Mouse (Mus musculus) embryonic facial prominence, embryonic 12.5 days (tissue): ENCODE results near the gene Nop16. TPM values are rescaled to one million over a fixed set of nuclear protein-coding genes. Genes with fewer than 3 reads are reported as not detected.
"Not testable (repeated sequence)": the region's sequence is repeated elsewhere in the genome, so short reads cannot be mapped to it uniquely, and the experiment has no call there.

Experiments used
- ATAC-seq: fragments of 200-750 bp; cut with Nextera tagmentation; 2 replicates; pipeline ENCODE4 v1.8.0; 2017; ENCODE audit not compliant: insufficient number of reproducible peaks, insufficient read depth, low FRiP score, low TSS enrichment
- H3K27ac ChIP-seq: fragments of 300-500 bp; sonication (generic); 2 replicates; pipeline ENCODE4 v1.5.1; 2016; ENCODE audit warnings: mild to moderate bottlenecking
- H3K27me3 ChIP-seq: fragments of 300-500 bp; sonication (generic); 2 replicates; pipeline ENCODE4 v1.6.1; 2016; ENCODE audit warnings: mild to moderate bottlenecking, moderate library complexity
- H3K36me3 ChIP-seq: fragments of 300-500 bp; sonication (generic); 2 replicates; pipeline ENCODE4 v1.6.1; 2016; ENCODE audit warnings: mild to moderate bottlenecking
- H3K4me1 ChIP-seq: fragments of 300-500 bp; sonication (generic); 2 replicates; pipeline ENCODE4 v1.6.1; 2016
- H3K4me2 ChIP-seq: fragments of 300-500 bp; sonication (generic); replicated peaks from 2 replicates; pipeline ENCODE4 v1.6.1; 2016; ENCODE audit warnings: mild to moderate bottlenecking, moderate library complexity
- H3K4me3 ChIP-seq: fragments of 300-500 bp; sonication (generic); 2 replicates; pipeline ENCODE4 v1.5.1; 2016; ENCODE audit warnings: mild to moderate bottlenecking
- H3K9ac ChIP-seq: fragments of 300-500 bp; sonication (generic); 2 replicates; pipeline ENCODE4 v1.6.1; 2016; ENCODE audit warnings: mild to moderate bottlenecking, moderate library complexity
- H3K9me3 ChIP-seq: fragments of 300-500 bp; sonication (generic); 2 replicates; pipeline ENCODE4 v1.6.1; 2016; ENCODE audit warnings: mild to moderate bottlenecking, moderate library complexity
- WGBS: fragments of 180-500 bp; shearing (Covaris S2); methylation state at CpG from one replicate; pipeline ENCODE4 v1.1.7; 2016; 5-methylcytosine and 5-hydroxymethylcytosine counted together
- polyA plus RNA-seq: library from polyadenylated mRNA; unstranded; fragments of >200 nt; fragmentation: Nextera tagmentation; extraction: Ambion mirVana; gene quantifications from 2 replicates; pipeline ENCODE4 v1.2.1, GENCODE M21; 2016

Gene Nop16
- polyA plus RNA-seq, result 84.7 and 85.7 TPM in 2 replicates

DNA sequence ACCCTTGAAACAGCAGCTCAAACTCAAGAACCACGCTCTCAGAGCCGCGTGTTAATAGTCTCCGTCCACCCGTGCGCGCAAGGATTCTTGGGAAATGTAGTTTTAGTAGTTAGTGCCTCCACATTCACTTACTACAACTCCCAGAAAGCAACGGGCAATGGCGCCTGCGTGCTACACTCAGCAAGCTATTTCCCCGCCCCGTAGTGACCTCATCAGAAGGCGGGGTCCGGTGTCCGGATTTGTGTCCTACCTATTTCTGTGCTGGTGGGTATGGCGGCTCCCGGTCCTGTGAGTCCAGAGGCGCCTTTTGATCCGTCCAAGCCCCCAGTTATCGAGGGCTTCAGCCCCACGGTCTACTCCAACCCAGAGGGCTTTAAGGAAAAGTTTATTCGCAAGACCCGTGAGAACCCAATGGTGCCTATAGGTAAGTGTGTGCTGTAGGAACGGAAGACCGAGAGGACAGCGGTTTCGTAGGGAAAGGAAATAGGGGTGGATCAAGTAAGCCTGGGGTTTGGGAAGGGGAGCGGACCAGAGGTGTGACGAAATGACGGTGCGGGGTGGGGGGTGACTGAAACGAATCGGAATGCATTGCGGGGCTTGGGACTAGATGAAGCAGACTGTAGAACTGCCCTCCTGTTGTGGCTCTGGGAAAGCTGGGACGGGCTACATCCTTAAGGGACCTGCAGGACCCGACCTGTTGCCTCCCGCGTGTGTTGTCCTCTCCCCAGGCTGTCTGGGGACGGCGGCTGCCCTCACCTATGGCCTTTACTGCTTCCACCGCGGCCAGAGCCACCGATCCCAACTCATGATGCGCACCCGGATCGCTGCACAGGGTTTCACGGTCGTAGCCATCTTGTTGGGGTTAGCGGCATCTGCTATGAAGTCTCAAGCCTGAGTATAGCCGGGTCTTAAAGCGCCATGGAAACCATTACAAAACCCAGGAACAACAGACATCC is at the start of gene Nop16, which contains the start of gene Higd2a:
Nop16 (minus strand) TSS at position 95 of the 956 bp plus-strand sequence.
Higd2a (plus strand) TSS at position 212 of the 956 bp plus-strand sequence.
- WGBS, result under 1% methylated on average over 51 of the region's 51 CpGs

DNA sequence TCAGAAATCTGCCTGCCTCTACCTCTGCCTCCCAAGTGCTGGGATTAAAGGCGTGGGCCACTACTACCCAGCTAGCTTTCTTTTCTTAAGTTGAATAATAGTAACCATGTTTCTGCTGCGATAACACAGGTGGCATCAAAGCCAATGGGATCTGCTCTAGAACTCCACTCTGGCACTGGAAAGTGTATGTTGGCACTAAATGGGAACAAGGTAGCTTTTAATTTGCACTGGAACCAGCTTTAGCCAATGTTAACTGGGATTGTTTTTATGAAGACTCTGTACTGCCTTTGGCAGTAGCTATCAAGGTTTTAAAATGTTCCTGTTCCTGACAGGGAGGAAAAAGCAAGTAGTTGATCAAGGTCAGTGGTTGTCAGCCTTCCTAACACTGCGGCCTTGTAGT is 45.1 kb upstream of the Nop16 start:
- Histone ChIP-seq H3K9me3 (no peaks in the 10 kb centered on the region), H3K4me2 (no peak overlapping the region), H3K9ac (no peak overlapping the region), H3K36me3 (peaks cover 27% of the 10 kb centered on the region), H3K4me3 (no peak overlapping the region), H3K27ac (no peak overlapping the region), H3K4me1 (no peaks in the 10 kb centered on the region), H3K27me3 (no peaks in the 10 kb centered on the region)
- no peak for ATAC-seq
- WGBS, result 97% methylated on average over 3 of the region's 3 CpGs

More for the DNA sequence above, at the start of gene Nop16, which contains the start of gene Higd2a:
- ATAC-seq, result peak; percentile 95
- peak within 1 kb of the TSS; percentile 78 for H3K4me3 ChIP-seq
- H3K9me3 ChIP-seq, result no peaks in the 10 kb centered on the region
- H3K36me3 ChIP-seq, result peaks cover 17% of the 10 kb centered on the region
- H3K9ac ChIP-seq, result peak within 1 kb of the TSS; percentile 80
- peak within 1 kb of the TSS; percentile 68 for H3K4me2 ChIP-seq
- H3K27me3 ChIP-seq, result no peaks in the 10 kb centered on the region
- H3K4me1 ChIP-seq, result peaks cover 10% of the 10 kb centered on the region
- peak within 1 kb of the TSS; percentile 82 for H3K27ac ChIP-seq

DNA sequence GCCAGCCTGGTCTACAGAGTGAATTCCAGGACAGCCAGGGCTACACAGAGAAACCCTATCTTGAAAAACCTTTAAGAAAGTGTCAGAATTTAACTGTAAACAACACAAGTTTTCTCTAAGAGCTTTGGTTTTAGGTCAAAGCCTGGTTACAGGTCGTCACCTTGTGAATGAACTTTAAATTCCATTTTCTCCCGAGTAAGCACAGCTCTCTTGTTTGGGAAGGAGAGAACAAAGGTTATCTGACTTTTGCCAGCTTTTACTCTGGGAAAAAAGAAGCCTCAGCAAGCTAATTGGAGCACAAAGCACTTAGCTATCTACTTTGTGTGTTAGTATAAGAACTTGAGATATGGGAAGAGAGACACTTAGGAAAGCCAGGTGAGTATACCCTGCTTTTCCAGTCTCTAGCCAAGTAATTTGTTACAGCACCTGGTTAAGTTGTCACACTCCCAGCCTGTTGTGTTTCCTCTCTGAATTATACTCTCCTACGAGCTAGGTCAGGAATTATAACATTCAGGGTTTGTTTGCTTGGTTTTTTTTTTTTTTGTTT is 42.9 kb upstream of the Nop16 start:
- Histone ChIP-seq H3K27me3 (no peaks in the 10 kb centered on the region), H3K27ac (no peak overlapping the region), H3K9me3 (no peaks in the 10 kb centered on the region), H3K4me1 (no peaks in the 10 kb centered on the region), H3K4me3 (no peak overlapping the region), H3K36me3 (0 out of 2 replicates have a peak, but pooled peaks cover 11% of the 10 kb centered on the region), H3K4me2 (no peak overlapping the region), H3K9ac (no peak overlapping the region)
- WGBS, result 75% methylated on average over 3 of the region's 3 CpGs
- no peak for ATAC-seq

DNA sequence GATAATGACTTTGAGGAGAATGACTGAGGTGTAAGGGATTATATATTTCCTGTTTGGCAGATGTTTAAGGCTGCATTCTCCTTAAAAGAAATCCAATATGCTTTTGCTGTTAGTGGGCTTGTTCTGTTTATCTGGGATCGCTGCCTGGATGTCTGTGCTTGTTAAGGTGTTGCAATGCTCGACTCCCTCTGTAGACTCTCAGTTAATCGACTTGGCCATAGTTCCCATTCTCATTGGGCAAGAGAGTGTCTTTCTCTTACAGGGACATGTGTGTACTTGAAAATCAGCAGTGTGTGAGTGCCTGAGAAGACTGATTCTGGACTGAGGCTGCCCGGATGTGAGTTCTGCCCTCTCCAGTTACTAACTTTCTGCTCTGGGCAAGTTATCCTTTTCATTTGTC is 39.2 kb upstream of the Nop16 start:
- Histone ChIP-seq H3K9ac (no peak overlapping the region), H3K27ac (no peak overlapping the region), H3K4me3 (no peak overlapping the region), H3K4me1 (0 out of 2 replicates have a peak, but pooled peaks cover 2% of the 10 kb centered on the region), H3K4me2 (no peak overlapping the region), H3K27me3 (no peaks in the 10 kb centered on the region), H3K36me3 (peaks cover 5% of the 10 kb centered on the region; the same call in 1 of the 2 replicates), H3K9me3 (no peaks in the 10 kb centered on the region)
- WGBS, result 85% methylated on average over 4 of the region's 4 CpGs
- no peak for ATAC-seq

DNA sequence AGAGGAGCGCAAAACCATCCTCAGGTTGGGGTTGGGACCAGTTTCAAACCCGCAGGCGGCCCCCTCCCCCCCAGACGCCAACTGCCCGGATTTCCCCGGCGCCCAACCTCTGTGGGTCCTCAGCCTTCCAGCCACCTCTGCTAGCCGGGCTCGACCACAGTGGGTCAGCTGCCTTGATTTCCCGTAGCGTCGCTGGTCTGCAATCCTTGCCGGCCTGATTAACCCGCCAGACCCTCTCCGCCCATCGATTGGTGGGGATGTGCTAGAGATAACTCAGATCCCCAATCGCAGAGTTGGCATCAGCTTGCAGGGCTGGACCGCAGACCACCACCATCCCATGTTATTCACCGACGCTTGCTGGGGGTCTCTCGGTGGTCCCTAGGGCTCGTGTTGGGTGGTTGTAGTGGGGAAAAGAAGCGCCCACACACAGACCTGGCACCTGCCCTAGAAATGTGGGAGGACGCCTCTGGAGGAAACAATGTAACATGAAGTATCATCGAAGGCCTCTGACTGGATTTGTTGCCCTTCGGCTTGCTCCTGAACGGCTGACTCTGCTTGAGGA is 32.2 kb upstream of the Nop16 start:
- ATAC-seq, result 0 out of 2 replicates have a peak, but pooled peaks have one; percentile 38
- no peaks in the 10 kb centered on the region for H3K9me3 ChIP-seq
- H3K9ac ChIP-seq, result peak overlapping the region; percentile 92
- peak overlapping the region; percentile 98 for H3K4me3 ChIP-seq
- WGBS, result 1% methylated on average over 27 of the region's 27 CpGs
- H3K4me2 ChIP-seq, result peak overlapping the region; percentile 83
- no peaks in the 10 kb centered on the region; the same call in 1 of the 2 replicates for H3K36me3 ChIP-seq
- H3K27me3 ChIP-seq, result no peaks in the 10 kb centered on the region
- H3K4me1 ChIP-seq, result peaks cover 13% of the 10 kb centered on the region
- H3K27ac ChIP-seq, result peak overlapping the region; percentile 86

DNA sequence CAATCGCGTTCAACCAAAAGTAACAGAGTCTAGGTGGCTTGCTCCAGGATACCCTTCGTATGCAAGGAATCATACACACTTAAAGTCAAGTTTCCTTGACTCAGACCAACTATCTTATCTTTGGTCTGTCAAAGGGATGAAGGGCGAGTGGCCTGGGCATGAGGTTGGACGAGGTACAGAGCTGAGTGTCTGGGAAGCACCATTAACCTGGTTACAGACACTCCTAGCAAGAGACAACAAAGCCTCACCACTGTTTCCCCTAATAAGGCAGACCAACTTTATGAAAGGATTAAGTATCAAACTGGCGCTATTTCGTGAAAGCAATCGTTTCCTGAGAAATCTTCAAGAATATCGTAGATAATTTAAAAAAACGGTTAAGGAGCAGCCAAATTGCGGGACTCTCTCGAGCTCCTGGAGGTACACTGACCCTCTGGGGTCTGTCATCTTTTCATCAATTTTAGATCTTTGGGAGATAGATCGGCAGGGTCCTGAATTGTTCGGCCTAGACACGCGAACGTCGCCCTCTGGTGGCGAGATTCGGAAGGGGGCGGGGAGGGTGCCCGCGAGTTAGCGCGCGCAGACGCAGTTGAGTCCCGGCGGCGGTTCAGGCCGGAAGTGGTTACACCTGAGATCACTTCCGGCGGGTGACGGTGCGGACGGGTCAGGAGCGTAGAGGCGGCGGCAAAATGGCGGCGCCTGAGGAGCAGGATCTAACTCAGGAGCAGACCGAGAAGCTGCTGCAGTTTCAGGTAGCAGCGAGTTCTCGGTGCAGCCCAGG is 31.5 kb upstream of the Nop16 start, which contains the start of gene Faf2:
Faf2 (plus strand) TSS at position 630 of the 778 bp plus-strand sequence.
- Histone ChIP-seq H3K4me2 (peak within 1 kb of the TSS; percentile 83), H3K27ac (peak within 1 kb of the TSS; percentile 86), H3K9me3 (no peaks in the 10 kb centered on the region), H3K36me3 (no peaks in the 10 kb centered on the region), H3K9ac (peak within 1 kb of the TSS; percentile 92), H3K27me3 (no peaks in the 10 kb centered on the region), H3K4me1 (peaks cover 13% of the 10 kb centered on the region), H3K4me3 (peak within 1 kb of the TSS; percentile 98)
- peak; percentile 96 for ATAC-seq
- 12% methylated on average over 44 of the region's 44 CpGs for WGBS

DNA sequence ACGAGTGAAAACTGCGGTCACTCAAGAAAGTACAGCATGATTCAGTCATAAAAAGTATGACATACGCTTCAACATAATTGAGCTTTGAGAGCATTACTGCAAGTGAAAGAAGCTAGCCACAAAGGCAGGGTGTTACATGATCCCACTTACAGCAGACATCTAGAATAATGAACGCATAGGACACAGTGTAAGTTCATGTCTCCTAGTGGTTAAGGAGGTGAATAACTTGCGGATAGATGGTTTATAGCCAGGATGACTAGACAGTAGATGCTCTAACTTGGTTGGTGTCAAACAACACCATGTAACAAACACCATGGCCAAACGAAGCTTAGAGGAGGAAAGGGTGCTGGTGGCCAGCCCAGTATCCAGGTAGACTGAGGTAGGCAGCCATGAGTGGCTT is 27.1 kb upstream of the Nop16 start:
- no peak overlapping the region for H3K4me2 ChIP-seq
- no peak for ATAC-seq
- no peaks in the 10 kb centered on the region for H3K27me3 ChIP-seq
- H3K36me3 ChIP-seq, result no peaks in the 10 kb centered on the region
- no peaks in the 10 kb centered on the region for H3K9me3 ChIP-seq
- WGBS, result 67% methylated on average over 6 of the region's 6 CpGs
- H3K9ac ChIP-seq, result no peak overlapping the region
- H3K27ac ChIP-seq, result no peak overlapping the region
- no peaks in the 10 kb centered on the region for H3K4me1 ChIP-seq
- no peak overlapping the region for H3K4me3 ChIP-seq

DNA sequence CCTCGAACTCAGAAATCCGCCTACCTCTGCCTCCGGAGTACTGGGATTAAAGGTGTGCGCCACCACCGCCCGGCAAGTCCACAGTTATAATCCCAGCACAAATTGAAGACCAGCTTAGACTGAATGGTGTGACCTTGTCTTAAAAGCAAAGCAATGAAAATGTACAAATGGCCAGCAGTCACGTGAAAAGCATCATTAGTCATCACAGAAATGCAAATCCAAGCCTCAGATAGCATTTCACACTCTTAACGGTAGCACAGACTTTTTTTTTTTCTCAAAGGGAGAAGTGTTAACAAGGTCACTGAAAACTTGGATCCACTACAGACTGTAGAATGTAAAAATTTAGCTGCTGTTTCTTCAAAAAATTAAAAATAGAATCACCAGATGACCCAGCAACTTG is 26.4 kb upstream of the Nop16 start:
- Histone ChIP-seq H3K4me1 (no peaks in the 10 kb centered on the region), H3K27me3 (no peaks in the 10 kb centered on the region), H3K9me3 (no peaks in the 10 kb centered on the region), H3K36me3 (no peaks in the 10 kb centered on the region), H3K4me2 (no peak overlapping the region), H3K27ac (no peak overlapping the region), H3K4me3 (no peak overlapping the region), H3K9ac (no peak overlapping the region)
- ATAC-seq, result no peak
- 84% methylated on average over 8 of the region's 8 CpGs for WGBS

DNA sequence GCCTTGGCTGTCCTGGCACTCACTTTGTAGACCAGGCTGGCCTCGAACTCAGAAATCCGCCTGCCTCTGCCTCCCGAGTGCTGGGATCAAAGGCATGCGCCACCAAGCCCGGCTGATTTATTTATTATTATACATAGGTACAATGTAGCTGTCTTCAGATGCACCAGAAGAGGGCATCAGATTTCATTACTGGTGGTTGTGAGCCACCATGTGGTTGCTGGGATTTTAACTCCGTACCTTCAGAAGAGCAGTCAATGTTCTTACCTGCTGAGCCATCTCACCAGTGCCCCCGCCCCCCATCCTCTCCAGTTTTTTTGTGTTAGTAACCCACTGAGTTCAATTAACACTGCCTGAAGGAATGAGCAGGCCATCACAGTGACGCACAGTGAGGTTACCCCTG is 23.3 kb upstream of the Nop16 start:
- not testable (repeated sequence) for ATAC-seq, H3K9ac ChIP-seq, H3K4me3 ChIP-seq, H3K4me2 ChIP-seq, H3K9me3 ChIP-seq, H3K36me3 ChIP-seq, H3K27ac ChIP-seq
- H3K27me3 ChIP-seq, result peaks cover 15% of the 10 kb centered on the region; the same call in 1 of the 2 replicates
- 90% methylated on average over 8 of the region's 8 CpGs for WGBS
- 0 out of 2 replicates have a peak, but pooled peaks cover 12% of the 10 kb centered on the region for H3K4me1 ChIP-seq

DNA sequence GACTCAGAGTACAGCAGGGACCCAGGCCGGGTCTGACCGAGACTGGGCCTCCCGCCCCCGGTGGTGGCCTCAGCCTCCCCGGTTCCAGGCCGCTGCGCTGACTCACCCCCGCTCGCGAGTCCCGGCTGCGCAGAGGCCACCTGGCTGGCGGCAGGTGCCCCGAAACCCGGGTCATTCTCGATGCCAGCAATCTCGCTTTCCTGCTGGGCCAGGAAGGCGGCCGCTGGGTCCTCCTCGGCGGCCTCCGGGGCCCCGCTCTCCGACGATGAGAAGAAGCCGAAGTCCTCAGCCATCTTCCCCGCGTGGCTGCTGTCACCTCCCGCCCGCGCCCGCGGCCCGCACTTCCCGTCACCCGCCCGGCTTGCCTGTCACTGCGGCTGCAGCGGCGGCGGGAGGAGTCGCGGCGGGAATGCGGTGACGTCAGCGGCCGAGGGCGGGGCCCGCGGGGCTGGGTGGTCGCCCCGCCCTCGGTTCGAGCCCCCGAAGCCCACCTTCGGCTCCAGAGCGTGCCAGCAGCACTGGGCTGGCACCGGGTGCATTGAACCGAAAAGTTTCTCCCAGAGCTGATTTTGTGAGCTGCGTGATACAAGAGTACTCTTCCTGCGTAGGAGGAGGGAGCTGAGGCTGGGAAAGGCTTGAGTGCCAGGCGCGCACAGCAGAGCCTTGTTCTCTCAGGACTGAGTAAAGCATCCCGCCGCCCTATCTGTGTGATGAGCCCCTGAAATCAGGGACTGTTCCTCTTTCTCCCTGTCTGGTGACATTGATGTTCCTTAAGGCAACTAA is 21.3 kb upstream of the Nop16 start, which contains the start of gene Cltb:
Cltb (minus strand) TSS at position 373 of the 783 bp plus-strand sequence.
- H3K27me3 ChIP-seq, result peaks cover 15% of the 10 kb centered on the region; the same call in 1 of the 2 replicates
- 2% methylated on average over 66 of the region's 66 CpGs for WGBS

More for the DNA sequence above, 21.3 kb upstream of the Nop16 start, which contains the start of gene Cltb:
- Histone ChIP-seq H3K9ac (peak within 1 kb of the TSS; percentile 73), H3K4me2 (peak within 1 kb of the TSS; percentile 97), H3K4me1 (0 out of 2 replicates have a peak, but pooled peaks cover 12% of the 10 kb centered on the region), H3K9me3 (no peaks in the 10 kb centered on the region), H3K27ac (no peak within 1 kb of the TSS; the same call in 1 of the 2 replicates), H3K4me3 (peak within 1 kb of the TSS; percentile 59), H3K36me3 (no peaks in the 10 kb centered on the region)
- ATAC-seq, result no peak
